ENCODE assay signal across 8 mouse cellular contexts in genomic region chr13:114387074-114387487, GRCm38 (mm10). TPM values are rescaled to one million over a fixed set of nuclear protein-coding genes. Genes with fewer than 3 reads are reported as not detected.
DNase-seq lines count a peak whose midpoint lies in the region; ATAC-seq and TF ChIP-seq lines count a peak whose summit lies in the region.

No protein-coding gene starts in this region.

- H3K27me3 ChIP-seq in hindbrain, embryonic 15.5 days = no peaks in the 10 kb centered on the region
- no peaks in the 10 kb centered on the region for H3K27me3 ChIP-seq in midbrain, embryonic 14.5 days (ENCODE audit: control insufficient read depth, insufficient read depth, low read length)

- H3K36me3 ChIP-seq in hindbrain, embryonic 15.5 days = peaks cover 6% of the 10 kb centered on the region; the same call in 1 of the 2 replicates
- no peaks in the 10 kb centered on the region for H3K36me3 ChIP-seq in midbrain, embryonic 14.5 days (ENCODE audit: control insufficient read depth, insufficient read depth, low read length)

- no peaks in the 10 kb centered on the region; the same call in 1 of the 2 replicates for H3K9me3 ChIP-seq in hindbrain, embryonic 15.5 days
- H3K9me3 ChIP-seq in midbrain, embryonic 14.5 days (ENCODE audit: control insufficient read depth, low read length) = peaks cover 5% of the 10 kb centered on the region; the same call in 1 of the 2 replicates

- peak overlapping the region; percentile 60 for H3K4me2 ChIP-seq in hindbrain, embryonic 15.5 days
- peak overlapping the region; percentile 76 for H3K4me2 ChIP-seq in midbrain, embryonic 14.5 days (ENCODE audit: low read length)

- intact Hi-C loops in left cerebral cortex, postnatal 14 days (cut with DNase I) = no loop called here

- no peak for TF ChIP-seq CTCF in lung, adult 2 months (IDR thresholded peaks at IDR 0.05; ENCODE audit: insufficient read depth, low read length)

- no peak for TF ChIP-seq POLR2A in lung, adult 2 months (IDR thresholded peaks at IDR 0.05; ENCODE audit: borderline replicate concordance, extremely low read depth, low read depth, low read length)

- peak; percentile 47 for ATAC-seq in hindbrain, embryonic 15.5 days (ENCODE audit: low FRiP score, low read depth)
- peak; percentile 29; the same call in 1 of the 2 replicates for ATAC-seq in midbrain, embryonic 14.5 days (ENCODE audit: low FRiP score, low TSS enrichment)

- H3K4me3 ChIP-seq in lung, adult 2 months (replicated peaks; ENCODE audit: extremely low read depth, low read depth, low read length) = peak overlapping the region; percentile 80
- H3K4me3 ChIP-seq in brown adipose tissue, adult 24 weeks (ENCODE audit: insufficient read depth, low read depth, low read length) = peak overlapping the region; percentile 87
- peak overlapping the region; percentile 74 for H3K4me3 ChIP-seq in hindbrain, embryonic 15.5 days
- H3K4me3 ChIP-seq in midbrain, embryonic 14.5 days (replicated peaks; ENCODE audit: low read depth, low read length) = peak overlapping the region; percentile 84

- H3K4me1 ChIP-seq in lung, adult 2 months (ENCODE audit: control insufficient read depth, insufficient read depth, low read length) = peaks cover 4% of the 10 kb centered on the region
- H3K4me1 ChIP-seq in brown adipose tissue, adult 24 weeks (ENCODE audit: control insufficient read depth, insufficient read depth, insufficient read length, low read length) = no peaks in the 10 kb centered on the region
- H3K4me1 ChIP-seq in hindbrain, embryonic 15.5 days (replicated peaks) = peaks cover 13% of the 10 kb centered on the region
- 0 out of 2 replicates have a peak, but pooled peaks cover 7% of the 10 kb centered on the region for H3K4me1 ChIP-seq in midbrain, embryonic 14.5 days (ENCODE audit: control insufficient read depth, insufficient read depth, low read length)

- DNase-seq in lung, adult 2 months = no peak
- DNase-seq in lung, postnatal 36 days = no peak
- DNase-seq in midbrain, embryonic 14.5 days = no peak
- DNase-seq in left cerebral cortex, postnatal 14 days (ENCODE audit: low spot score in 2 of 2) = no peak
- no peak for DNase-seq in adrenal gland, adult (ENCODE audit: inconsistent age in 2 of 2, low spot score in 1 of 2)
- DNase-seq in right cerebral cortex, adult 18-20 months = no peak

- peak overlapping the region; percentile 66 for H3K9ac ChIP-seq in hindbrain, embryonic 15.5 days
- H3K9ac ChIP-seq in midbrain, embryonic 14.5 days (replicated peaks; ENCODE audit: low read length) = peak overlapping the region; percentile 92

- WGBS in lung, adult 2 months = 2% methylated on average over 10 of the region's 10 CpGs
- WGBS in hindbrain, embryonic 15.5 days = 7% methylated on average over 10 of the region's 10 CpGs
- 8% methylated on average over 10 of the region's 10 CpGs for WGBS in midbrain, embryonic 14.5 days

- peak overlapping the region; percentile 93 for H3K27ac ChIP-seq in brown adipose tissue, adult 24 weeks (replicated peaks; ENCODE audit: low read depth, low read length)
- peak overlapping the region; percentile 90 for H3K27ac ChIP-seq in hindbrain, embryonic 15.5 days (replicated peaks)
- H3K27ac ChIP-seq in midbrain, embryonic 14.5 days (replicated peaks; ENCODE audit: low read depth, low read length) = peak overlapping the region; percentile 86

RNA-seq across cellular contexts. Expression of gene Ndufs4, which starts 1.0 kb away (rescaled TPM):
- 16.5 and 24.8 TPM in 2 replicates for polyA plus RNA-seq in lung, adult 2 months (2012; rRNA removed)
- polyA plus RNA-seq in brown adipose tissue, adult 24 weeks (2012; ENCODE audit: insufficient read depth, insufficient read length, missing spikeins) = 1,030 and 1,064 TPM in 2 replicates
- 348 and 377 TPM in 2 replicates for polyA plus RNA-seq in hindbrain, embryonic 15.5 days (2015; fragmentation: Nextera tagmentation; extraction: Ambion mirVana)
- polyA plus RNA-seq in midbrain, embryonic 14.5 days (2014; fragmentation: Nextera tagmentation; extraction: Ambion mirVana) = 370 and 406 TPM in 2 replicates
- total RNA-seq in left cerebral cortex, postnatal 14 days (2021) = 100 to 1,000 TPM; 184 to 190 TPM

Comparison
In these comparisons a context has a peak if more than half of its experiments do, and no peak if none do; other contexts are left out.
1. RNA of gene Ndufs4, which starts 1.0 kb away (polyA plus RNA-seq): 1,030 to 1,064 TPM in brown adipose tissue, adult 24 weeks, 370 to 406 TPM in midbrain, embryonic 14.5 days and 348 to 377 TPM in hindbrain, embryonic 15.5 days; 16.5 to 24.8 TPM in lung, adult 2 months; every median in the first group is over 10 times any median in the second.
2. Peak in every context shown above with its lines, with median percentiles within 50 percentile points of each other: H3K4me3 ChIP-seq and H3K27ac ChIP-seq.